Mouse (Mus musculus): ENCODE measurements at regions not wholly inside any gene's neighbourhood (a gene's known extent, or its start where the extent isn't known, plus 50 kb on each side); places are given as distances from the start of the nearest gene placed in this dataset.

DNA sequence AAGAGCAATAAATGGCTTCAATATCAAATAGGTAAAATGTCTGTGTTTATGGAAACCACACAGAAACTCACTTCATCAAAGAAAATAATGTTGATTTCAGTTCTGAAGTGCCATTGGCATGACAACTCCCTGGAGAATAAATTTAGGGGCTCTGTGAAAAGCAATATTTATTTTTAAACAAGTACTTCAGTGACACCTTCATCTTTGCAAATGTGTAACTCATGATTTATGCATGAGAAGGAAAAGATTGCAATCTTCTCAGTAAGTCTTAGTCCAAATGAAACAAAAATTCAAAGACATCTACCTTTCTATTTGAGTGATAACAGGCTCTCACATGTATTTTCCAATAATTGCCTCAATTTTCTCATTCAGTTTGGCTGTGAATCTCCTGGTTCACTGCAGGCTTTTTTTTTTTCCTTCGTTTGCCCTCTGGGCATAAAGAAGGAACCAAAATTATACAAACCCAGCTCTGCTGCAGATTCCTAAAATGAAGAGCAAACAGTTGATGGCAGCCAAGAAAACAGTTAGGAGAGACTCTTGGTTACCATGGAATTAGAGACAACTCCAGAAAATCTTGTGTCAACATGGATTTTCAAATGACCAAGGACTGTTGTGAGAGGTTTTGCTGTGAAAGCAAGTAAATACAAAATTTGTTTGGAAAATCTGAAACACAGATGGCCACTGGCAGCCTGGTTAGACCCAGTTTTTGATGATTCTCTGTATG lies 230.3 kb upstream of the Ctso start:
- H3K9ac ChIP-seq (ENCODE audit: low read depth, low read length) = no peak overlapping the region
- no peaks in the 10 kb centered on the region for H3K9me3 ChIP-seq (replicated peaks; ENCODE audit: control insufficient read depth, low read length, poor library complexity, severe bottlenecking)
- H3K27me3 ChIP-seq (ENCODE audit: control insufficient read depth, insufficient read depth, low read depth, low read length) = no peaks in the 10 kb centered on the region
- H3K4me2 ChIP-seq (ENCODE audit: low read length) = no peak overlapping the region
- no peak for ATAC-seq
- no peaks in the 10 kb centered on the region for H3K36me3 ChIP-seq (ENCODE audit: control insufficient read depth, insufficient read depth, low read length)
- H3K4me1 ChIP-seq (ENCODE audit: control insufficient read depth, insufficient read depth, low read length) = no peaks in the 10 kb centered on the region
- no peak overlapping the region for H3K4me3 ChIP-seq (ENCODE audit: low read depth, low read length)
- WGBS = 54% methylated on average over 1 of the region's 1 CpGs
- H3K27ac ChIP-seq (ENCODE audit: low read length) = no peak overlapping the region

GRCm38 (mm10) chr3:81718911-81719310 lies 213.5 kb upstream of the Ctso start:
- H3K36me3 ChIP-seq (ENCODE audit: control insufficient read depth, insufficient read depth, low read length) = no peaks in the 10 kb centered on the region
- no peaks in the 10 kb centered on the region for H3K9me3 ChIP-seq (replicated peaks; ENCODE audit: control insufficient read depth, low read length, poor library complexity, severe bottlenecking)
- no peak overlapping the region for H3K4me3 ChIP-seq (ENCODE audit: low read depth, low read length)
- no peak overlapping the region for H3K9ac ChIP-seq (ENCODE audit: low read depth, low read length)
- 89% methylated on average over 1 of the region's 1 CpGs for WGBS
- no peak for ATAC-seq
- no peak overlapping the region for H3K4me2 ChIP-seq (ENCODE audit: low read length)
- no peaks in the 10 kb centered on the region for H3K27me3 ChIP-seq (ENCODE audit: control insufficient read depth, insufficient read depth, low read depth, low read length)
- no peaks in the 10 kb centered on the region for H3K4me1 ChIP-seq (ENCODE audit: control insufficient read depth, insufficient read depth, low read length)
- no peak overlapping the region for H3K27ac ChIP-seq (ENCODE audit: low read length)

DNA sequence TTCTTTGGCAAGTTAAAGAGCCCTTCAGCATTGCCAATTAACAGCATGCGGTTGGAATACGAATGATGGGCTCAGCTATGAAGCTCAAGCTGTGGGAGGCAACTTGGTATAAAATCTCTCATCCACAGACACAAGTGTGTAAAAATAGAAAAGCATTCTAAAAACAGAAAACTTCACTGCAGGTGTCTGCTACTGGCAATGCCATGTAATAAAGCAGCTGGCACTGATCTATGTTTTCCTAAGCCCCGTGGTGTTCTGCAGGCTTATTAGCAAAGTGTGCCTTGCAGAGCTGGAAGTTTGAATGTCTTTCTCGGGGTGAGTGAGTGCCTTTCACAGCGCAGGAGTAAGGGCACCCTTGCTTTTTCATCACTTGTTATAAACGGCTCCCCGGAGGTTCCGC lies 196.9 kb upstream of the Ctso start:
- Histone ChIP-seq H3K4me3 (ENCODE audit: low read depth, low read length) (no peak overlapping the region), H3K9me3 (replicated peaks; ENCODE audit: control insufficient read depth, low read length, poor library complexity, severe bottlenecking) (no peaks in the 10 kb centered on the region), H3K27me3 (ENCODE audit: control insufficient read depth, insufficient read depth, low read depth, low read length) (no peaks in the 10 kb centered on the region), H3K9ac (ENCODE audit: low read depth, low read length) (no peak overlapping the region), H3K27ac (ENCODE audit: low read length) (no peak overlapping the region), H3K4me1 (ENCODE audit: control insufficient read depth, insufficient read depth, low read length) (no peaks in the 10 kb centered on the region), H3K36me3 (ENCODE audit: control insufficient read depth, insufficient read depth, low read length) (no peaks in the 10 kb centered on the region), H3K4me2 (ENCODE audit: low read length) (no peak overlapping the region)
- ATAC-seq = 0 out of 2 replicates have a peak, but pooled peaks have one; percentile 17
- 70% methylated on average over 8 of the region's 8 CpGs for WGBS

GRCm38 (mm10) chr3:81736838-81737237 lies 195.6 kb upstream of the Ctso start:
- no peak for ATAC-seq
- Histone ChIP-seq H3K27ac (ENCODE audit: low read length) (no peak overlapping the region), H3K36me3 (ENCODE audit: control insufficient read depth, insufficient read depth, low read length) (no peaks in the 10 kb centered on the region), H3K4me2 (ENCODE audit: low read length) (no peak overlapping the region), H3K4me3 (ENCODE audit: low read depth, low read length) (no peak overlapping the region), H3K4me1 (ENCODE audit: control insufficient read depth, insufficient read depth, low read length) (no peaks in the 10 kb centered on the region), H3K27me3 (ENCODE audit: control insufficient read depth, insufficient read depth, low read depth, low read length) (no peaks in the 10 kb centered on the region), H3K9me3 (replicated peaks; ENCODE audit: control insufficient read depth, low read length, poor library complexity, severe bottlenecking) (no peaks in the 10 kb centered on the region), H3K9ac (ENCODE audit: low read depth, low read length) (no peak overlapping the region)

GRCm38 (mm10) chr3:81742124-81742523 lies 190.3 kb upstream of the Ctso start:
- Histone ChIP-seq H3K9ac (ENCODE audit: low read depth, low read length) (no peak overlapping the region), H3K27ac (ENCODE audit: low read length) (no peak overlapping the region), H3K4me1 (ENCODE audit: control insufficient read depth, insufficient read depth, low read length) (no peaks in the 10 kb centered on the region), H3K9me3 (replicated peaks; ENCODE audit: control insufficient read depth, low read length, poor library complexity, severe bottlenecking) (no peaks in the 10 kb centered on the region), H3K36me3 (ENCODE audit: control insufficient read depth, insufficient read depth, low read length) (no peaks in the 10 kb centered on the region), H3K4me3 (ENCODE audit: low read depth, low read length) (no peak overlapping the region), H3K4me2 (ENCODE audit: low read length) (no peak overlapping the region), H3K27me3 (ENCODE audit: control insufficient read depth, insufficient read depth, low read depth, low read length) (no peaks in the 10 kb centered on the region)
- 58% methylated on average over 5 of the region's 5 CpGs for WGBS
- ATAC-seq = no peak

GRCm38 (mm10) chr3:81750164-81750563 lies 182.2 kb upstream of the Ctso start:
- H3K4me2 ChIP-seq (ENCODE audit: low read length) = no peak overlapping the region
- no peak overlapping the region for H3K27ac ChIP-seq (ENCODE audit: low read length)
- H3K9ac ChIP-seq (ENCODE audit: low read depth, low read length) = no peak overlapping the region
- 42% methylated on average over 1 of the region's 1 CpGs for WGBS
- H3K36me3 ChIP-seq (ENCODE audit: control insufficient read depth, insufficient read depth, low read length) = no peaks in the 10 kb centered on the region
- H3K4me3 ChIP-seq (ENCODE audit: low read depth, low read length) = no peak overlapping the region
- no peaks in the 10 kb centered on the region for H3K27me3 ChIP-seq (ENCODE audit: control insufficient read depth, insufficient read depth, low read depth, low read length)
- ATAC-seq = no peak
- no peaks in the 10 kb centered on the region for H3K9me3 ChIP-seq (replicated peaks; ENCODE audit: control insufficient read depth, low read length, poor library complexity, severe bottlenecking)
- no peaks in the 10 kb centered on the region for H3K4me1 ChIP-seq (ENCODE audit: control insufficient read depth, insufficient read depth, low read length)

GRCm38 (mm10) chr3:81752955-81753354 lies 179.4 kb upstream of the Ctso start:
- H3K27ac ChIP-seq (ENCODE audit: low read length) = no peak overlapping the region
- 77% methylated on average over 4 of the region's 4 CpGs for WGBS
- no peak for ATAC-seq
- no peak overlapping the region for H3K9ac ChIP-seq (ENCODE audit: low read depth, low read length)
- no peak overlapping the region for H3K4me2 ChIP-seq (ENCODE audit: low read length)
- H3K4me3 ChIP-seq (ENCODE audit: low read depth, low read length) = no peak overlapping the region
- no peaks in the 10 kb centered on the region for H3K4me1 ChIP-seq (ENCODE audit: control insufficient read depth, insufficient read depth, low read length)
- H3K36me3 ChIP-seq (ENCODE audit: control insufficient read depth, insufficient read depth, low read length) = no peaks in the 10 kb centered on the region
- H3K27me3 ChIP-seq (ENCODE audit: control insufficient read depth, insufficient read depth, low read depth, low read length) = no peaks in the 10 kb centered on the region
- H3K9me3 ChIP-seq (replicated peaks; ENCODE audit: control insufficient read depth, low read length, poor library complexity, severe bottlenecking) = no peaks in the 10 kb centered on the region

DNA sequence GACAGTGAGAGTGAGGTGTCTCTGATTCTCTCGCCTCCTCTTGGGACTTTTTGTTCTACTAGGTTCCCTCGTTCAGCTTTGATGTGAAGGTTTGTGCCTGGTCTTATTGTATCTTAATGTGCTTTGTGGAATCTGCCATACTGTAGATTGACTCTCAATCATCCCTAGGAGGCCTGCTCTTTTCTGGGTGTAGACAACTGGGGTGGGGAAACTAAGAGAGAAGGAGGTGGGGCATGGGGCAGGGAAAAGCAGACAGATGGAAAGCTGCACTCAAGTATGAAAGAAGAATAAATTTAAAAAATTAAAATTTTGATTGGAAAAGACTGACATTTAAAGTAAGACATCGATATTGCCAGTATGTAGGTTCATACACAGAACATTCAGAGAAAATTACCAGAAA lies 172.0 kb upstream of the Ctso start:
- H3K9me3 ChIP-seq (replicated peaks; ENCODE audit: control insufficient read depth, low read length, poor library complexity, severe bottlenecking) = no peaks in the 10 kb centered on the region
- H3K9ac ChIP-seq (ENCODE audit: low read depth, low read length) = no peak overlapping the region
- H3K4me3 ChIP-seq (ENCODE audit: low read depth, low read length) = no peak overlapping the region
- no peaks in the 10 kb centered on the region for H3K4me1 ChIP-seq (ENCODE audit: control insufficient read depth, insufficient read depth, low read length)
- no peak for ATAC-seq
- no peak overlapping the region for H3K4me2 ChIP-seq (ENCODE audit: low read length)
- 90% methylated on average over 3 of the region's 3 CpGs for WGBS
- no peaks in the 10 kb centered on the region for H3K36me3 ChIP-seq (ENCODE audit: control insufficient read depth, insufficient read depth, low read length)
- no peaks in the 10 kb centered on the region for H3K27me3 ChIP-seq (ENCODE audit: control insufficient read depth, insufficient read depth, low read depth, low read length)
- no peak overlapping the region for H3K27ac ChIP-seq (ENCODE audit: low read length)

DNA sequence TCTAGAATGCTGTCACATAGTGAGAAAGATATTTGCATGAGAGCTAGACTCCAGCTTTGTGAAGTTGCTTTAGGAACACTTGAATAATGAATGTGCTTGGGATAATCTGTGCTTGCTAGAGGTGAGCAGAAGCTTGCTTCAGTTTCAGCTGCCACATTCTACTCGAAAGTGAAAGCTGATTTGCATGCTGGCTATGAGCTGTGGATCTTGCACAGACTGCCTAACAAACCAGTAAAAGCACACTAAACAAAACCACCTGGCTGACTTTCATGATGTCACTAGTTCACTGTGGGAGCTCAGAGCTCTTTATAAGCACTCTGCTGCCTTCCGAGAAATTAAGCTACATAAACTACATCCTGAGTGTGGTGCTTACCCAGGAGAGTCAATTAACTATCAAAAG lies 171.5 kb upstream of the Ctso start:
- WGBS = 32% methylated on average over 2 of the region's 2 CpGs
- Histone ChIP-seq H3K4me2 (ENCODE audit: low read length) (no peak overlapping the region), H3K4me1 (ENCODE audit: control insufficient read depth, insufficient read depth, low read length) (no peaks in the 10 kb centered on the region), H3K4me3 (ENCODE audit: low read depth, low read length) (no peak overlapping the region), H3K27me3 (ENCODE audit: control insufficient read depth, insufficient read depth, low read depth, low read length) (no peaks in the 10 kb centered on the region), H3K9ac (ENCODE audit: low read depth, low read length) (no peak overlapping the region), H3K36me3 (ENCODE audit: control insufficient read depth, insufficient read depth, low read length) (no peaks in the 10 kb centered on the region), H3K9me3 (replicated peaks; ENCODE audit: control insufficient read depth, low read length, poor library complexity, severe bottlenecking) (no peaks in the 10 kb centered on the region), H3K27ac (ENCODE audit: low read length) (no peak overlapping the region)
- ATAC-seq = peak; percentile 17; the same call in 1 of the 2 replicates
